Mouse (Mus musculus) CD4-positive, CD25-positive, alpha-beta regulatory T cell, adult 4 months (primary cell): Measurements from ENCODE around the gene Gpat3. TPM values are rescaled to one million over a fixed set of nuclear protein-coding genes. Genes with fewer than 3 reads are reported as not detected.

Experiments
- ATAC-seq: one replicate; pipeline ENCODE4 v1.8.0; 2017
- polyA plus RNA-seq, 2 experiments: library from polyadenylated mRNA; unstranded; fragments of 100-300 nt; shearing (Covaris generic); gene quantifications; one replicate each; pipeline ENCODE4 v1.2.1; 2017

Gpat3 gene
- polyA plus RNA-seq, result 1 to 10 TPM in 1 of 2 experiments, under 1 TPM in 1; 0.48 to 1.1 TPM

DNA sequence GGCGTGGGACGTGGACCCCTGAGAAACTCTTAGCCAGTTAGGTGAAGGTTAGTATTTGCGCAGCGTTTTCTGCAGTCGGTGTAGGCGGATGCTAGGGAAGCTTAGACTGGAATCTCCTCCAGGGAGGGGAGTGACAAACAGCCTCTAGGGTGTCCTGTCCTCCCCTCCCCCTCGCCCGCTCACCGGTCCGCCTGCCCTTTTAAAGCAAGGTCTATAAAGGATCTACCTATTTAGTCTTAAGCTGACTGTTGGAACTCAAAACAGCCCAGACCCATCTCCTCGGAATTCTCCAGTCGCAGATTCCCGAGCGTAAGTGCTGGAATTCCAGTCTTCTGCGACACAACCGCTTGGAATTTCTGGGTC lies at the start of gene Gpat3:
Gene Gpat3, plus strand, starts transcription at position 229 of the 363 bp plus-strand sequence.
- ATAC-seq, result peak; percentile 38

GRCm38 (mm10) chr5:100798165-100798860 lies 47.2 kb upstream of the Gpat3 start, which contains the start of the genes Helq and Mrps18c:
Helq (minus strand) TSS chr5:100798598.
Mrps18c (plus strand) TSS chr5:100798627.
- ATAC-seq, result peak; percentile 91

DNA sequence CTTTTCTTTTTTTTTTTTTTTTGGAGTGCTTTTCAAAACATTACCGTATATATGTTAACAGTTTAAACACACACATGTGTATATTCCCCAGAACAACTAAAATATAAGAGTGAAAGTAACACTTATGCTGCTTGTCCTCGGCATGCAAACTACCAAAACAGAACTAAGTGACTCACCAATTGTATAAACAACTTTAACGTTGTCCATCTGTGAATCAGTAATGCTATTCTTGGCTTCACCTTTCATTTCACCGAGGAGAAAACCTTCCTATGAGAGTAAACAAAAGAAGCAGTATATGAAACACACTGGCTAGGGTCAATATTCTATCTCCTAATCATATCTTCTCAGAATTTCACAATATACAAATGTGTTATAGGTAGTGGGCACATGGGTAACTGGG lies 27.2 kb upstream of the Gpat3 start:
- ATAC-seq, result no peak

DNA sequence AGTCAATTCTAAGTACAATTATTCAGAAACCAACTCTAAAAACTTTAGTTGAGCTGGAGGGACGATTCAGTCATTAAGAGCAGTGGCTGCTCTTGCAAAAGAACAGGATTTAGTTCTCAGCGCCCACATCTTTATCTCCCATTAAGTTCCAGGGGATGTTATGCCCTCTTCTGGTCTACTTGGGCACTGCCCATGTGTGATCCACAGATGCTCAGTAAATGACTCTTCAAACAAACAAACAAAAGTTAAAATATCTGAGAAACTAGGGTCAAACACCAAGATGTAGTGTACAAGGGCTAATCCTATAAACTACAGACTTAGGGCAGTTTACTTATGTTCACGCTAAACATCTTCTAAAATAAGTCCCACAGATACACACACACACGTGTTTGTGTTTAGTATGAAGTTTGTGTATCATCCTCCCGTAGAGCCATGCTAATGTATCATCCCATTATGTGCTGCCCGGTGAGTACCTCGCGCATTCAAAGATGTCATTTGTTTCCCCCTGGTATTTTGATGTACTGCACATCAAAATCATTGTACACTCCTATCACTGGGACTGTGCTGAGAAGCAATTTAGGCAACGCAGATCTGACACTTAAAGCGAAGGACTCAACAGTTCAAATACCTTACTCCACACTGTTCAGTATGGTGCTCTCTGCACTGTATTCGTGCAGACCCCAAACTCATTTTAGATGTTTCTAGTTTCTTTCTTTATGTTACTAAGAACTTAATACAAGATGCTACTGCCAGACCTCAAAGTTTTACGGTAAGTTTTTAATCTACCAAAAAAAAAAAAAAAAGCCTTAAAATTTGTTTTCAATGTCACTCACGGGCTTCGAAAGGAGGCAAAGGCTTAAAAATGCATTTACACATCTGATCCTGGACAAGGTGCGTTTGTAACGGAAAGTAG lies 25.7 kb upstream of the Gpat3 start:
- ATAC-seq, result no peak

- ATAC-seq, result peak; percentile 95
These were observed 24.9 kb upstream of the Gpat3 start, which contains the start of gene Abraxas1 for GRCm38 (mm10) chr5:100820483-100821184. Abraxas1 (minus strand) TSS chr5:100820965.

- ATAC-seq, result no peak
These were observed 24.1 kb upstream of the Gpat3 start for GRCm38 (mm10) chr5:100821375-100821774.

DNA sequence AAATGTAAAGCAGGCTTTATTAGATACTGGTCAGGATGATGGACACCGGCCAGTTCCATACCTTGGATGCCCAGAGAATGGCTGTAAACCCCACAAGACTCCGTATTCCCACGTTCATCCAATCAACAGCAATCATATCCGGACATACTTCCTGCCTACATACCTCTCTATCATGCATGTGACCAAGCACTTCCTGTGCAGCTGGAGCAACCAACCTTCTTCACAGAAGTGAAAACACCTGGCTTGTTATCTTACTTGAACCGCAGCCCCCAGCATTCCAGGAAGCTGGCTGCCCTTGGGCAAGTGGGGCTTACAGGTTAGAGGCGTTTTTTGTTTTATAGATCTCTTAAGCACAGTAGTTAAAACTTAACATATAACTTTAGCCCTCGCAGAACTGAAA lies 22.7 kb upstream of the Gpat3 start:
- no peak for ATAC-seq

- peak; percentile 51 for ATAC-seq
These were observed 19.5 kb upstream of the Gpat3 start for GRCm38 (mm10) chr5:100825975-100826374.

DNA sequence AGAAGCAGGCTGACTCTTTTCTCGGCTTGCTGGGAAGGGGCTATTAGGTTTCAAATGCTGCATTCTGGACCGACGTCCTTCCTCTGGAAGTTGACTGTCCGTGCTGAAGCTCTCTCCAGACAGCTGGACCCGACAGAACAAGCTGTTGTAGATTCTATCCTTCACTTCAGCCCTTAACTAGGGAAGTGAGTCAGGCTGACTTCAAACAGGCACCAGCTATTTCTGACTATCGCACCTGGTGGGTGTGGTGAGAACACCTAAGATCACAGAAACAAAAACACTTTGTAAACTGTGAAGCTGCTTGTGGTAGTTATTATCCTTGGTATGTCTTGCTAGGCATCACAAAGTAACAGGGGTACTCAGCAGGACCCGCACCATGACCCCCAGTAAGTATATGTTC lies 19.0 kb upstream of the Gpat3 start:
- no peak for ATAC-seq

DNA sequence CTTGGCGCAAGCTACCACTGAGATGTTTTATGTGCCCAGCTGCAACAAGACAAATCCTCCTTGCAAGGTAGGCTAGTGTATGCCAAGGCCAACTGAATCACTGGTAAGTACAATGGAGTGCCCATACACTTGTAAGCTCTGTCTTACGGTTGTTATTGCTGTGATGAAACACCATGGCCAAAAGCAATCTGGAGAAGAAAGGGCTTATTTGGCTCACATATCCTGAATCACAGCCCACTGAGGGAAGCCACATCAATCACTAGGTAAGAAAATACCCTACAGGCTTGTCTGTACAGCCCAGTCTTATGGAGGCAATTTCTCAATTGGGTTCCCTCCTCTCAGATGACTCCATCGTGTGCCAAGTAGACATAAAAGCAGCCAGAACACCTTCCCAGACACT lies 16.8 kb upstream of the Gpat3 start:
- no peak for ATAC-seq

GRCm38 (mm10) chr5:100832680-100833079 lies 12.8 kb upstream of the Gpat3 start:
- ATAC-seq, result no peak

- ATAC-seq, result no peak
These were observed 11.7 kb upstream of the Gpat3 start for GRCm38 (mm10) chr5:100833841-100834240.

- no peak for ATAC-seq
These were observed 9.5 kb upstream of the Gpat3 start for GRCm38 (mm10) chr5:100835862-100836538.

GRCm38 (mm10) chr5:100837907-100838306 lies 7.6 kb upstream of the Gpat3 start:
- ATAC-seq, result no peak

GRCm38 (mm10) chr5:100844485-100844884 lies 1.0 kb upstream of the Gpat3 start:
- ATAC-seq, result no peak

DNA sequence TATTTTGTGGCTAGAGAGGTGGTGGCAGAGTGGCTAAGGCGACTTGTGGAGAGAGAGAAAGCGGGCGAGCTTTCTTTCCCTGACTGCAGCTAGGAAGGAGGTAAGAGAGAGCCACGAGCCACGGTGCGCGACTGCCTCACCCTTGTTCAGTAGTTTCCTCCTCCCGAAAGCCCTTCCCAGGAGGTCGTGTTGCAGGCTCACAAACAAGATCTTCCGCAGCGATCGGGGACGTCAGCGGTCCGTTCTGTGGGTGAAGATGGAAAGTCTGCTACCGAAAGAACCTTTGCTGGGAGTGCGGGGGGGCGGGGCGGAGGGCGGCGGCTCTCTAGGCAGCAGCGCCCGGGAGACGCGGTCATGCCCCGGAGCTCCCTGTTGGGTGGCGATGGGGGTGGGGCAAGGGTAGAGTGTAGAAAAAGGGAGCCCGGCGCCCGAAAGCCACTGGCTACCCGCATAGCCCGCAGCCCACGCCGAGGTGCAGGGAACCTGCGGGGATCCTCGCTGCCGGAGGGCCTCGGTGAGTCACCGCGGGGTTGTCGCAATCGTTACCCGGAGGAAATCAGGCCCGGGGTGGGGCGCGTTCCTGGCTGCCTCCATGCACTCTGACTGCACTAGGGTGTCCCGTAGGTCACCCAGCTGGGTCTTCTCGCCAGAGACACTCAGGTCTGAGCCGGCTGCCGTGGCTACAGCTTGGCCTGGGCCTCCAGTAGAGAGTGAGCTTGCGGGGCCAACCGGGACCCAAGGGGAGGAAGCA lies 510 bp downstream of the Gpat3 start:
- peak; percentile 72 for ATAC-seq

DNA sequence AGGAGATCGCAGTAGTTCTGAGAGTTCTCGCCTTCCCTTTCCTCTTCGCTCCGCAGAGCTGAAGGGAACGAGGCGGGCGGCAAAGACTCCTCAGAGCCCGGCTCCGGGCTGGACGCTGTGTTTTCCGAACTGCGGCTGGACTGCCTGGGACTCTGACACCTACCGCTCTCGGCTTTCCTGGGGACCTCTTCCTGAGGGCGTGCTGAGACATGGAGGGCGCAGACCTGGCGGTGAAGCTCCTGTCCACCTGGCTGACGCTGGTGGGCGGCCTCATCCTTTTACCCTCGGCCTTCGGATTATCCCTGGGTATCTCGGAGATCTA lies 1.0 kb downstream of the Gpat3 start:
- peak; percentile 40 for ATAC-seq

GRCm38 (mm10) chr5:100847143-100847542 lies 1.6 kb downstream of the Gpat3 start:
- no peak for ATAC-seq

GRCm38 (mm10) chr5:100853963-100854362 lies 8.4 kb downstream of the Gpat3 start:
- ATAC-seq, result no peak

DNA sequence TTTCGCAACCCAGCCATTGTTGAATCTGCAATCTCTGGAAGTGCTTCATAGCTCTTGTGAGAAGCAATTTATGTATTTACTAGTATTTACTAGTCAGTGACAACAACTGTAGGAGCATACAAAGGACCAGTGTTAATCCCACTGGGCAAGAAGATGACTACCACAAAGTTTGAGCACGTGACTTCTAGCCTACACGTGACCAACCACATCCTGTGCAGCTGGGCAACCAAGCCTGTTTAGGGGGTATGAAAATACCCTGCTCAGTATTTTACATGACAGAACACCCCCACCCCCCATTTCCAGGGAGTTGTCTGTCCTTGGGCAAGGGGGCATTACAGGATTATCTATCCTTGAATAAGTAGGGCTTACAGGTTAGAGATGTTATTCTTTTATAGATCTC lies 11.0 kb downstream of the Gpat3 start:
- peak; percentile 51 for ATAC-seq

DNA sequence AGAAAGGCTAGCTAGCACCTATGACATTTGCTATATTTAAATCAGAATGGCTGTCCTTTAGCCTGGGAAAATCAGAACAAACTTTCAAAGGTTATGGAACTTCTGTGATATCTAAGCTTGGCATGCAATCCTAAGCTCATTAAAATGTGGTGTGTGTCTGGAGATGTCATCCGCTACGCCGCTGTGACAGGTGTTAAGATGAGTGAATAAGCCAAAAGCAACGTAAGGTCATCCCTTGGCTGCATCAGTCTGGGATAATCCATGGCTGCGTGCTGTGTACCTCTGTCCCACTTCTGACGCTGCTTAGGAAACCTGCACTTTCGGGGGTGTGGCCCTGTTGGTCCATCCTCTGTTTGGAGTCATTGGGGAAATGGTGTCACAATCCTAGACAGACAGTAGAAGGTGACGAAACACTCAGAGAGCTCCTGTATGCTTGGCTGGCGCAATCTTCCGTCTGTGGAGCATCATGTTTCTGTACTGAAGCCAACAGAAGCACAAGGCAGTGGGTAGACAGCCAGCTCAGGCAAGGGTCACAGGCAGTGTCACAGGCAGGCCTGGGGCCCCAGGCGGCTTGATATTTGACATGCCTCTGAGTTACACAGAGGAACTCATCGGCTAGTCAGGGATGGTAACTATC lies 15.0 kb downstream of the Gpat3 start:
- no peak for ATAC-seq
